ENCODE assay signal across 9 mouse cellular contexts in genomic region chr5:123556451-123556850, GRCm38 (mm10). TPM values are rescaled to one million over a fixed set of nuclear protein-coding genes. Genes with fewer than 3 reads are reported as not detected.
DNase-seq lines count a peak whose midpoint lies in the region; ATAC-seq and TF ChIP-seq lines count a peak whose summit lies in the region.
"Had no signal": no experiment of that assay in that cellular context is flagged by ENCODE, and none has a peak within 500 bp of the region (broad histone marks: within the 10 kb centered on the region; RNA-seq: fewer than 3 reads in every experiment).

No protein-coding gene starts in this region.

- ATAC-seq in hindbrain, postnatal 0 days: no peak
- ATAC-seq in hindbrain, embryonic 12.5 days (ENCODE audit: low FRiP score): no peak

- H3K4me1 ChIP-seq in hindbrain, postnatal 0 days (ENCODE audit: insufficient read depth, low read length): no peaks in the 10 kb centered on the region
- H3K4me1 ChIP-seq in hindbrain, embryonic 12.5 days: no peaks in the 10 kb centered on the region

- H3K4me3 ChIP-seq in hindbrain, postnatal 0 days (ENCODE audit: low read length): no peak overlapping the region
- no peak overlapping the region for H3K4me3 ChIP-seq in hindbrain, embryonic 12.5 days

- H3K9ac ChIP-seq in hindbrain, postnatal 0 days (replicated peaks; ENCODE audit: low read length): no peak overlapping the region
- H3K9ac ChIP-seq in hindbrain, embryonic 12.5 days: no peak overlapping the region

- no peak overlapping the region for H3K4me2 ChIP-seq in hindbrain, postnatal 0 days (ENCODE audit: low read depth, low read length)
- no peak overlapping the region for H3K4me2 ChIP-seq in hindbrain, embryonic 12.5 days (replicated peaks)

- H3K27me3 ChIP-seq in hindbrain, postnatal 0 days (ENCODE audit: insufficient read depth, low read length): no peaks in the 10 kb centered on the region
- H3K27me3 ChIP-seq in hindbrain, embryonic 12.5 days: no peaks in the 10 kb centered on the region

- DNase-seq in hindbrain, postnatal 0 days (ENCODE audit: low spot score): peak; percentile 62
- peak; percentile 5 for DNase-seq in NIH3T3 (ENCODE audit: low read depth)
- peak; percentile 83 to 84 for DNase-seq in cerebellum, adult 18-20 months
- peak; percentile 86 for DNase-seq in kidney, adult 9 months
- no peak for DNase-seq in retina, postnatal 1 day
- DNase-seq in ovary, postnatal 10 days (ENCODE audit: low spot score): no peak
- DNase-seq in lung, postnatal 25 days (ENCODE audit: low spot score): no peak

- TF ChIP-seq CTCF in hindbrain, postnatal 0 days (IDR thresholded peaks at IDR 0.05; ENCODE audit: low read depth): no peak

- H3K36me3 ChIP-seq in hindbrain, postnatal 0 days (ENCODE audit: insufficient read depth, low read length): peaks cover 33% of the 10 kb centered on the region
- H3K36me3 ChIP-seq in hindbrain, embryonic 12.5 days: peaks cover 62% of the 10 kb centered on the region

- H3K27ac ChIP-seq in hindbrain, postnatal 0 days: no peak overlapping the region
- no peak overlapping the region for H3K27ac ChIP-seq in hindbrain, embryonic 12.5 days

- WGBS in hindbrain, postnatal 0 days: 48% methylated on average over 2 of the region's 2 CpGs
- WGBS in hindbrain, embryonic 12.5 days: 79% methylated on average over 2 of the region's 2 CpGs

- no peaks in the 10 kb centered on the region for H3K9me3 ChIP-seq in hindbrain, postnatal 0 days (ENCODE audit: low read length)
- no peaks in the 10 kb centered on the region for H3K9me3 ChIP-seq in hindbrain, embryonic 12.5 days (replicated peaks)

RNA-seq across cellular contexts. Expression of gene Vps33a, which starts 16.4 kb away (rescaled TPM):
- 46.5 and 55.6 TPM in 2 replicates for total RNA-seq in hindbrain, postnatal 0 days (2014; rRNA removed)
- polyA plus RNA-seq in hindbrain, postnatal 0 days (2015; fragmentation: Nextera tagmentation; extraction: Ambion mirVana): 34.0 and 34.7 TPM in 2 replicates
- 41.4 and 43.7 TPM in 2 replicates for polyA plus RNA-seq in hindbrain, embryonic 12.5 days (2016; fragmentation: Nextera tagmentation; extraction: Ambion mirVana)

RNA-seq across cellular contexts. Expression of gene Gm49027, which starts 31.2 kb away (rescaled TPM):
- 0.14 and 0.52 TPM in 2 replicates for total RNA-seq in hindbrain, postnatal 0 days (2014; rRNA removed)
- 0.39 and 0.68 TPM in 2 replicates for polyA plus RNA-seq in hindbrain, postnatal 0 days (2015; fragmentation: Nextera tagmentation; extraction: Ambion mirVana)
- polyA plus RNA-seq in hindbrain, embryonic 12.5 days (2016; fragmentation: Nextera tagmentation; extraction: Ambion mirVana): 1.6 and 2.4 TPM in 2 replicates

RNA-seq across cellular contexts. Expression of gene Diablo, which starts 32.5 kb away (rescaled TPM):
- 61.3 and 76.7 TPM in 2 replicates for total RNA-seq in hindbrain, postnatal 0 days (2014; rRNA removed)
- 89.4 and 99.6 TPM in 2 replicates for polyA plus RNA-seq in hindbrain, postnatal 0 days (2015; fragmentation: Nextera tagmentation; extraction: Ambion mirVana)
- polyA plus RNA-seq in hindbrain, embryonic 12.5 days (2016; fragmentation: Nextera tagmentation; extraction: Ambion mirVana): 112 and 124 TPM in 2 replicates

RNA-seq across cellular contexts. Expression of gene B3gnt4, which starts 46.2 kb away (rescaled TPM):
- 2.5 and 4.5 TPM in 2 replicates for total RNA-seq in hindbrain, postnatal 0 days (2014; rRNA removed)
- 0.87 and 1.4 TPM in 2 replicates for polyA plus RNA-seq in hindbrain, postnatal 0 days (2015; fragmentation: Nextera tagmentation; extraction: Ambion mirVana)
- polyA plus RNA-seq in hindbrain, embryonic 12.5 days (2016; fragmentation: Nextera tagmentation; extraction: Ambion mirVana): 1.4 and 1.5 TPM in 2 replicates
- total RNA-seq: gastrocnemius, postnatal 4 days had no signal

Comparison
In these comparisons a context has a peak if more than half of its experiments do, and no peak if none do; other contexts are left out.
1. DNase-seq: peak in hindbrain, postnatal 0 days (single experiment), NIH3T3 (single experiment), cerebellum, adult 18-20 months (2 of 2) and kidney, adult 9 months (single experiment); none in retina, postnatal 1 day (single experiment), ovary, postnatal 10 days (single experiment) and lung, postnatal 25 days (single experiment).